Mouse (Mus musculus) G1E (cell line): Measurements from ENCODE around the gene Cnst. TPM values are rescaled to one million over a fixed set of nuclear protein-coding genes. Genes with fewer than 3 reads are reported as not detected.

ENCODE experiments used
- ATAC-seq: 2 replicates; pipeline ENCODE4 v1.8.0; 2016; ENCODE audit warnings: mild to moderate bottlenecking; ENCODE audit not compliant: insufficient number of reproducible peaks, poor library complexity, low FRiP score, severe bottlenecking; ENCODE audit errors: extremely low read depth
- DNase-seq: peaks from one replicate; pipeline ENCODE4 v3.0.0; 2012; ENCODE audit warnings: low spot score
- H3K27me3 ChIP-seq: 2 replicates; pipeline ENCODE4 v1.6.1; 2012; ENCODE audit warnings: mild to moderate bottlenecking, low read length, inconsistent platforms; ENCODE audit not compliant: insufficient read depth
- H3K36me3 ChIP-seq: replicated peaks from 2 replicates; pipeline ENCODE3; 2012; ENCODE audit warnings: mild to moderate bottlenecking, inconsistent platforms
- H3K4me1 ChIP-seq: 2 replicates; pipeline ENCODE4 v1.6.1; 2012; ENCODE audit warnings: low read depth, low read length, inconsistent platforms, mixed read lengths; ENCODE audit not compliant: insufficient read depth
- H3K4me3 ChIP-seq: 2 replicates; pipeline ENCODE4 v1.5.1; 2012; ENCODE audit warnings: low read depth, mild to moderate bottlenecking, inconsistent platforms, low read length, moderate library complexity, mixed read lengths
- H3K9me3 ChIP-seq: replicated peaks from 2 replicates; pipeline ENCODE4 v1.6.1; 2012; ENCODE audit warnings: inconsistent platforms
- CTCF ChIP-seq: IDR thresholded peaks from 2 replicates; pipeline ENCODE4 v1.5.1; 2012; ENCODE audit warnings: low read depth, low read length, inconsistent platforms, mixed read lengths
- GATA1 ChIP-seq: IDR thresholded peaks from 2 replicates; pipeline ENCODE4 v1.6.1; 2012; ENCODE audit warnings: borderline replicate concordance, low read length, inconsistent platforms, mixed read lengths
- GATA2 ChIP-seq: IDR thresholded peaks from 2 replicates; pipeline ENCODE4 v1.6.1; 2012; ENCODE audit warnings: low read depth, low read length, inconsistent platforms, borderline replicate concordance
- POLR2AphosphoS5 ChIP-seq: IDR thresholded peaks from 2 replicates; pipeline ENCODE4 v1.6.1; 2012; ENCODE audit warnings: low read depth, low read length, inconsistent platforms; ENCODE audit not compliant: insufficient replicate concordance
- TAL1 ChIP-seq: conservative IDR thresholded peaks from 2 replicates; pipeline ENCODE4 v1.6.1; 2012; ENCODE audit warnings: low read depth, low read length, inconsistent platforms, mixed read lengths
- polyA plus RNA-seq: library from polyadenylated mRNA; stranded (reverse); fragments of >175 nt; gene quantifications from 2 replicates; pipeline ENCODE4 v1.2.3, GENCODE M21; 2012
- total RNA-seq, 2 experiments: library from RNA; stranded (forward) in 1 of 2; stranded (reverse) in 1 of 2; fragments of 200-1000 nt in 1 of 2; fragments of >200 nt in 1 of 2; fragmentation: Nextera tagmentation in 1 of 2; gene quantifications; 2 replicates each; pipeline ENCODE4 v1.2.3; 2014 to 2017

The Cnst gene
- total and polyA plus RNA-seq, 3 experiments: 14.4 to 32.9 (median 27.1) TPM

DNA sequence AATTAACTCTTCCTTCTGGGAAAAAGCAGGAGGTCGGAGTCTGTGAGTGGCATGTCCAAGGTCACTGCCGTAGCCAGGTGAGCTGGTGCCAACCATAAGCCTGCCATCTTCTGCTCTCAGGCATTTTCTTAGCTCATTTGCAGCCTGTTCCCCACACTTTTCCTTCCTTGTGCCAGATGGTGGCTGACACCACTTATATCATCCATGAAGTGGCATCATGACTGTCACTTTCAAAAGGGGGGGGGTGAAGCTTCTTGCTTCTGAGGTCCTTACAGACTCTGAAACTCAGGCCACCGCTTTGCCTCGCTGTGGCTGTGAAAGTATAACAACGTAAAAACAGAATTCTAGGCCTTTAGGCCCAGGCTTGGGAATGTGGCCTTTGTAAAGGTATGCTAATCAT lies 105.1 kb downstream of the Cnst start:
- ATAC-seq: no peak
- Histone ChIP-seq H3K9me3 (peaks cover 9% of the 10 kb centered on the region), H3K4me3 (no peak overlapping the region), H3K4me1 (peaks cover 63% of the 10 kb centered on the region), H3K36me3 (no peaks in the 10 kb centered on the region), H3K27me3 (peaks cover 7% of the 10 kb centered on the region; the same call in 1 of the 2 replicates)
- no peak for TF ChIP-seq CTCF
- no peak for TF ChIP-seq GATA1
- TF ChIP-seq TAL1: no peak
- no peak for TF ChIP-seq GATA2
- TF ChIP-seq POLR2AphosphoS5: no peak
- no peak for DNase-seq

DNA sequence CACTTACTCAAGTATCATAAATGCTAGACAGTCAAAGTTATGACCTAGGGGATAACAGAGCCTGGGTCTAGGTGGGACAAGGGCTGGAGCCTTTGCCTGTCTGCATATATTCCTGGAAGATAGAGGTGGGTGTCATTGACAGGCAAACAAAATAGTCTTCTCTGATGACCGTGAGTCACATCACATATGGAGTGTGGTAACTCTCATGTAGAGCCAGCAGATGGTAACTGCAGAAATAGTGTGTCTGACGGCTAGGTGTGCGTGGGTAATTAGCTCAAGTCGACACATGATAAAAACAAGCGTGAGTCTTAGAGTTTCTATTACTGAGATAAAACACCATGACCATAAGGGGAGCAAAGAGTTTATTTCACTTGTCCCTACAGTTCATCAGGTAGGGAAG lies 116.9 kb downstream of the Cnst start:
- Histone ChIP-seq H3K4me3 (no peak overlapping the region), H3K36me3 (no peaks in the 10 kb centered on the region), H3K9me3 (no peaks in the 10 kb centered on the region), H3K27me3 (no peaks in the 10 kb centered on the region), H3K4me1 (peaks cover 55% of the 10 kb centered on the region)
- DNase-seq (no peak), ATAC-seq (no peak)
- no peak for TF ChIP-seq CTCF
- TF ChIP-seq GATA2: no peak
- no peak for TF ChIP-seq TAL1
- no peak for TF ChIP-seq GATA1
- TF ChIP-seq POLR2AphosphoS5: no peak

- no peak overlapping the region for H3K4me3 ChIP-seq
- TF ChIP-seq POLR2AphosphoS5 (no peak), GATA1 (no peak), GATA2 (no peak), CTCF (no peak), TAL1 (no peak)
- H3K27me3 ChIP-seq: no peaks in the 10 kb centered on the region
- H3K4me1 ChIP-seq: peaks cover 57% of the 10 kb centered on the region
- ATAC-seq: no peak
- no peaks in the 10 kb centered on the region for H3K9me3 ChIP-seq
- H3K36me3 ChIP-seq: no peaks in the 10 kb centered on the region
- DNase-seq: no peak
These were observed 118.2 kb downstream of the Cnst start for GRCm38 (mm10) chr1:179664309-179664930.

DNA sequence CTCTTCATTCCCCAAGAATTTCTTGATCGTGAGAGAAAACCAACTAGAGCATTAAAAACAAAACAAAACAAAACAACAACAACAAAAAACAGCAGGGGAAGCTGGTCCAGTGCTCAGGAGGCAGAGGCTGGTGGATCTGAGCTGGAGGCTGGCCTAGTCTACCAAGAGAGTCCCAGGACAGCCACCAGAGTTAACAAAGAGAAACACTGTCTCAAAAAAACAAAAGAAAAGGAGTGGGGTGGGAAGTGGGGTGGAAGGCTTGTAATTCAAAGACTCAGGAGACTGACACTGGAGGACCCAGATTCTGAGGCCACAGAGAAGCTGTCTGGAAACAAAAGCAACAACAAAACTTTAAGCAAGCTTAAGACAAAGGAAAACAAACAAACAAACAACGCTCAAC lies 120.8 kb downstream of the Cnst start:
- ATAC-seq (no peak), DNase-seq (no peak)
- Histone ChIP-seq H3K27me3 (no peaks in the 10 kb centered on the region), H3K4me3 (no peak overlapping the region), H3K9me3 (no peaks in the 10 kb centered on the region), H3K36me3 (peaks cover 16% of the 10 kb centered on the region), H3K4me1 (peaks cover 66% of the 10 kb centered on the region)
- TF ChIP-seq CTCF (no peak), GATA2 (no peak), GATA1 (no peak), POLR2AphosphoS5 (no peak), TAL1 (no peak)

DNA sequence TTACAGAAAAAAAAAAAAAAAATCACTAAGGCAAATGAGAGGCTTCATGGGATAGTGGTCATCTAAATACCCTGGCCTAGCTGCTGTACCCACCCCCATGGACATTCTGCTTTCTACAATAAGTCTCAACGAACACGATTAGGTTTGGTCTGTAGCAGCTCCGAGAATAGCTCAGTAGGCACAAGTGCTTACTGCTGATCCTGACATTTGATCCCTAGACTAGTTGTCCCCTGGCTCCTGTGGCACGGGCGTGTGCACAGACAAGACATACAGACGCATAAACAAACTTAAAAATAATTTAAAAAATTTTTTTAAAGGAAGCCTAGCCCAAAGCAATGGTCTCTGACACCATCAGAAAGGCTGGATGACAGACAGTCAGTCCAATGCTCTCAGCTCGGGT lies 121.3 kb downstream of the Cnst start:
- ATAC-seq (no peak), DNase-seq (no peak)
- Histone ChIP-seq H3K9me3 (no peaks in the 10 kb centered on the region), H3K27me3 (no peaks in the 10 kb centered on the region), H3K4me1 (peaks cover 68% of the 10 kb centered on the region), H3K4me3 (peak overlapping the region; percentile 93), H3K36me3 (peaks cover 20% of the 10 kb centered on the region)
- no peak for TF ChIP-seq TAL1
- no peak for TF ChIP-seq GATA1

DNA sequence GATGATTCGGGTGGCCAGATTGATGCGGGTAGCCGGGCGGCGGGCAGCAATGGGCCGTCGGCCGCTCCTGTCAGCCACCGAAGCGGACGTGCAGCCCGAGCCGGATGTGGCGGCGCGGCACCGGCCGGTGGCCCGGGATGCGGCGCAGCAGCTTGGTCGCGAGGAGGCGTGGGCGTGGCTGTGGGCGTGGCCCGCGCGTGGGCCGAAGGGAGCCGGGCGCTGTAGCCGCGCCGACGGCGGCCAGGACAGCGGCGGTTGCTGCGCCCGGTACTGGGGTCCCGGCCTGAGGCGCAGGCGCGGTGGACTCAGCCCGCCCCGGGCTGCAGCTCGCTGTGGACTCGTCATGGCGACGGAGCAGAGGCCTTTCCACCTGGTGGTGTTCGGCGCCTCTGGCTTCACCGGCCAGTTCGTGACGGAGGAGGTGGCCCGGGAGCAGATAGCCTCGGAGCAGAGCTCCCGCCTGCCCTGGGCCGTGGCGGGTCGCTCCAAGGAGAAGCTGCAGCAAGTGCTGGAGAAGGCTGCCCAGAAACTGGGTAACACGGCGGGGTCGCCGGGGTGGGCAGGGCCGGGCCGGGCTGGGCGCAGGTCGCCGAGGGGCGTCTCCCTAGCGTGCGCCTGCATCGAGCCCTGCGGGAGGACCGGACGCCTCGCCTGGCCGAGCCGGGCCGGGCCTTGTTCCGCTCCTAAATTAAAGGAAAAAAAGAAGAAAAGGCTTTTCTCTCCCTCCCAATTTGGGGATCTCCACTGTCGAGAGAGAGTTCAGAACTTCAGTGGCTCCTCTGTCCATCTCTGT lies 122.0 kb downstream of the Cnst start, which contains the start of gene Sccpdh:
Gene Sccpdh (plus strand): TSS at position 198 of the 793 bp plus-strand sequence.
- Histone ChIP-seq H3K36me3 (peaks cover 28% of the 10 kb centered on the region), H3K27me3 (no peaks in the 10 kb centered on the region), H3K4me3 (peak within 1 kb of the TSS; percentile 93), H3K9me3 (no peaks in the 10 kb centered on the region), H3K4me1 (peaks cover 66% of the 10 kb centered on the region)
- TF ChIP-seq CTCF (no peak), POLR2AphosphoS5 (no peak), GATA1 (no peak), GATA2 (no peak)
- DNase-seq (peak; percentile 83), ATAC-seq (peak; percentile 60)
